17 mouse cellular contexts compared by ENCODE assay signal in the genomic region with DNA sequence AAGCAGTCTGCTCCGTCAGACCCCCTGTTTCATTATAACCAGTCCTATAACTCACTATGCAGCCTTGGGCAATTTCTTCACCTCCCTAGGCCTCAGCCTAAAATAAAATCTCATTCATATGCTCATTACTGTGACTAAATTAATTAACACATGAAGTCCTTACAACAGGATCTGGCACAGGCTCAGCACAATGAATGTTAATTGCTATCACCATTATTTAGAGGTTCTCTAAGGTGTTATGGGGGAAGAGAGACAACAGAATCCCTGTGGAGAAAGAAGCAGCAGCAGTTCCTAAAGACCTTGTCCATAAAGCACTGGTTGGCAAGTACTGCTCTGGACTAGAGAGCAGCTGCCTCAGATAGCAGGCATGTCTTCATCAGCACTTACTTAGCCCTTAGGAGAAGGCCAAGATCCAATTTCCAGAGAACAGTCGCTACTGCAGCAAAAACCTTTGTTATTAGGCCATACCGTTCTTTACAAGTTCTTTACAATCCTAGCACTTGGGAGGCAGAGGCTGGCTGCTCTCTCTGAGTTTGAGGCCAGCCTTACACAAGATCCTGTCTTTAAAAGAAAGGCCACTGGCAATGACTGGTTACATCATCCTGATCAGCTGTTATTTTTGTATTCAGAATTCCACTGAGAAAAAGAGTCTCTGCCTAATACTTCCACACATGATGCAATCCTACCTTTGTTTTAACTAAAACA. TPM values are rescaled to one million over a fixed set of nuclear protein-coding genes. Genes with fewer than 3 reads are reported as not detected.
DNase-seq lines count a peak whose midpoint lies in the region; ATAC-seq lines count a peak whose summit lies in the region.
"Had no signal": no experiment of that assay in that cellular context is flagged by ENCODE, and none has a peak within 500 bp of the region (broad histone marks: within the 10 kb centered on the region; RNA-seq: fewer than 3 reads in every experiment).

No protein-coding gene starts in this region.

- peaks cover 7% of the 10 kb centered on the region for H3K36me3 ChIP-seq in hindbrain, embryonic 13.5 days
- peaks cover 9% of the 10 kb centered on the region for H3K36me3 ChIP-seq in hindbrain, embryonic 10.5 days
- H3K36me3 ChIP-seq in forebrain, embryonic 15.5 days: peaks cover 2% of the 10 kb centered on the region; the same call in 1 of the 2 replicates

- H3K9me3 ChIP-seq in hindbrain, embryonic 13.5 days: no peaks in the 10 kb centered on the region
- H3K9me3 ChIP-seq in hindbrain, embryonic 10.5 days: no peaks in the 10 kb centered on the region
- H3K9me3 ChIP-seq in forebrain, embryonic 15.5 days: no peaks in the 10 kb centered on the region
- H3K9me3 ChIP-seq: heart, embryonic 12.5 days; midbrain, embryonic 12.5 days had no signal

- H3K27me3 ChIP-seq in hindbrain, embryonic 13.5 days: no peaks in the 10 kb centered on the region
- H3K27me3 ChIP-seq in hindbrain, embryonic 10.5 days (ENCODE audit: insufficient read depth, poor library complexity, severe bottlenecking): no peaks in the 10 kb centered on the region
- H3K27me3 ChIP-seq in forebrain, embryonic 15.5 days: no peaks in the 10 kb centered on the region
- H3K27me3 ChIP-seq: heart, embryonic 12.5 days; midbrain, embryonic 12.5 days had no signal

- peaks cover 56% of the 10 kb centered on the region for H3K4me1 ChIP-seq in hindbrain, embryonic 13.5 days (replicated peaks)
- peaks cover 39% of the 10 kb centered on the region for H3K4me1 ChIP-seq in hindbrain, embryonic 10.5 days (replicated peaks)
- peaks cover 75% of the 10 kb centered on the region for H3K4me1 ChIP-seq in forebrain, embryonic 15.5 days

- H3K9ac ChIP-seq in hindbrain, embryonic 13.5 days: peak overlapping the region; percentile 43; the same call in 1 of the 2 replicates
- no peak overlapping the region for H3K9ac ChIP-seq in forebrain, embryonic 15.5 days (replicated peaks)
- H3K9ac ChIP-seq: heart, embryonic 12.5 days; midbrain, embryonic 12.5 days had no signal

- no peak overlapping the region for H3K4me3 ChIP-seq in hindbrain, embryonic 13.5 days
- no peak overlapping the region for H3K4me3 ChIP-seq in hindbrain, embryonic 10.5 days
- no peak overlapping the region for H3K4me3 ChIP-seq in forebrain, embryonic 15.5 days
- H3K4me3 ChIP-seq: heart, embryonic 12.5 days; midbrain, embryonic 12.5 days had no signal

- DNase-seq in hindbrain, embryonic 10.5 days (ENCODE audit: low spot score): no peak
- DNase-seq in retina, postnatal 1 day: peak; percentile 53
- no peak for DNase-seq in retina, embryonic 14.5 days (ENCODE audit: low spot score)
- no peak for DNase-seq in right cerebral cortex, postnatal 4 days
- no peak for DNase-seq in cerebellum, adult 9-10 months
- DNase-seq in thymus, postnatal 14 days: no peak
- DNase-seq: adrenal gland, postnatal 10 days; cerebellum, adult 11 months; kidney, postnatal 36 days; layer of hippocampus, postnatal 36 days had no signal

- H3K27ac ChIP-seq in hindbrain, embryonic 13.5 days: peak overlapping the region; percentile 20
- no peak overlapping the region for H3K27ac ChIP-seq in hindbrain, embryonic 10.5 days
- H3K27ac ChIP-seq in forebrain, embryonic 15.5 days (replicated peaks): peak overlapping the region; percentile 62
- H3K27ac ChIP-seq: midbrain, embryonic 12.5 days had no signal

- no peak overlapping the region for H3K4me2 ChIP-seq in hindbrain, embryonic 13.5 days
- no peak overlapping the region for H3K4me2 ChIP-seq in forebrain, embryonic 15.5 days (replicated peaks)
- H3K4me2 ChIP-seq: heart, embryonic 12.5 days; midbrain, embryonic 12.5 days had no signal

- WGBS in hindbrain, embryonic 13.5 days: 28% methylated on average over 3 of the region's 3 CpGs
- WGBS in hindbrain, embryonic 10.5 days: 46% methylated on average over 3 of the region's 3 CpGs
- WGBS in forebrain, embryonic 15.5 days: 14% methylated on average over 3 of the region's 3 CpGs

- no peak for ATAC-seq in hindbrain, embryonic 13.5 days (ENCODE audit: low FRiP score)
- ATAC-seq in forebrain, embryonic 15.5 days (replicated peaks): no peak
- ATAC-seq: intestine, embryonic 16.5 days had no signal

RNA-seq across cellular contexts. Expression of a gene that starts 4.6 kb away (rescaled TPM):
- 8.9 and 9.8 TPM in 2 replicates for polyA plus RNA-seq in hindbrain, embryonic 13.5 days (2015; fragmentation: Nextera tagmentation; extraction: Ambion mirVana)
- polyA plus RNA-seq in hindbrain, embryonic 10.5 days (2016; fragmentation: Nextera tagmentation; extraction: Ambion mirVana): 10.4 and 11.7 TPM in 2 replicates
- polyA plus RNA-seq in forebrain, embryonic 15.5 days (2015; fragmentation: Nextera tagmentation; extraction: Ambion mirVana): 11.5 and 12.2 TPM in 2 replicates

RNA-seq across cellular contexts. Expression of a gene that starts 20.2 kb away (rescaled TPM):
- polyA plus RNA-seq in hindbrain, embryonic 13.5 days (2015; fragmentation: Nextera tagmentation; extraction: Ambion mirVana): not detected in 2 replicates
- polyA plus RNA-seq in hindbrain, embryonic 10.5 days (2016; fragmentation: Nextera tagmentation; extraction: Ambion mirVana): not detected in 2 replicates
- polyA plus RNA-seq in forebrain, embryonic 15.5 days (2015; fragmentation: Nextera tagmentation; extraction: Ambion mirVana): not detected in 2 replicates
- polyA plus RNA-seq: frontal cortex, adult 2 months; heart, embryonic 12.5 days; intestine, embryonic 16.5 days; midbrain, embryonic 12.5 days; small intestine, adult 2 months had no signal

RNA-seq across cellular contexts. Expression of a gene that starts 45.2 kb away (rescaled TPM):
- 5.0 and 5.9 TPM in 2 replicates for polyA plus RNA-seq in hindbrain, embryonic 13.5 days (2015; fragmentation: Nextera tagmentation; extraction: Ambion mirVana)
- 9.9 and 12.3 TPM in 2 replicates for polyA plus RNA-seq in hindbrain, embryonic 10.5 days (2016; fragmentation: Nextera tagmentation; extraction: Ambion mirVana)
- 8.1 and 8.9 TPM in 2 replicates for polyA plus RNA-seq in forebrain, embryonic 15.5 days (2015; fragmentation: Nextera tagmentation; extraction: Ambion mirVana)

RNA-seq across cellular contexts. Expression of a gene that starts 46.8 kb away (rescaled TPM):
- 24.4 and 27.1 TPM in 2 replicates for polyA plus RNA-seq in hindbrain, embryonic 13.5 days (2015; fragmentation: Nextera tagmentation; extraction: Ambion mirVana)
- polyA plus RNA-seq in hindbrain, embryonic 10.5 days (2016; fragmentation: Nextera tagmentation; extraction: Ambion mirVana): 11.2 and 12.8 TPM in 2 replicates
- 25.4 and 25.7 TPM in 2 replicates for polyA plus RNA-seq in forebrain, embryonic 15.5 days (2015; fragmentation: Nextera tagmentation; extraction: Ambion mirVana)
